Mouse (Mus musculus) gastrocnemius, postnatal 25 days (tissue): ENCODE measurements around the gene Zgrf1. TPM values are rescaled to one million over a fixed set of nuclear protein-coding genes. Genes with fewer than 3 reads are reported as not detected.

ENCODE experiments used
- DNase-seq: peaks from one replicate; pipeline ENCODE4 v3.0.0; 2022
- long read RNA-seq, 2 experiments: library from polyadenylated mRNA; stranded (forward); transcript quantifications; one replicate each; pipeline ENCODE4 v2.0.0; 2021
- total RNA-seq, 2 experiments: library from RNA; stranded (reverse); gene quantifications; 1 replicate in 1 of 2; 2 replicates in 1 of 2; pipeline ENCODE4 v1.2.3; 2021

Zgrf1 gene
- total RNA-seq, result under 1 TPM; 0.51 to 0.72 TPM
- long read RNA-seq, experiment 1, result 0 reads
- long read RNA-seq, experiment 2, partial matches to known transcripts, result 1 of 2 reads
- long read RNA-seq, experiment 2, other reads (novel, unspliced or antisense), result 1 of 2 reads

GRCm38 (mm10) chr3:127552973-127553719, at the start of gene Zgrf1, which contains the start of gene Larp7:
Gene Zgrf1 (plus strand): TSS chr3:127553489.
Gene Larp7 (minus strand): TSS chr3:127553349.
- DNase-seq, result peak; percentile 97

- no peak for DNase-seq
These were observed 45.2 kb upstream of the Zgrf1 start for GRCm38 (mm10) chr3:127507878-127508783.

GRCm38 (mm10) chr3:127511786-127512746, 41.2 kb upstream of the Zgrf1 start:
- peak; percentile 39 for DNase-seq

- no peak for DNase-seq
These were observed 40.4 kb upstream of the Zgrf1 start for GRCm38 (mm10) chr3:127512794-127513335.

GRCm38 (mm10) chr3:127513699-127514098, 39.6 kb upstream of the Zgrf1 start:
- DNase-seq, result no peak

- DNase-seq, result no peak
These were observed 38.0 kb upstream of the Zgrf1 start for GRCm38 (mm10) chr3:127515251-127515650.

DNA sequence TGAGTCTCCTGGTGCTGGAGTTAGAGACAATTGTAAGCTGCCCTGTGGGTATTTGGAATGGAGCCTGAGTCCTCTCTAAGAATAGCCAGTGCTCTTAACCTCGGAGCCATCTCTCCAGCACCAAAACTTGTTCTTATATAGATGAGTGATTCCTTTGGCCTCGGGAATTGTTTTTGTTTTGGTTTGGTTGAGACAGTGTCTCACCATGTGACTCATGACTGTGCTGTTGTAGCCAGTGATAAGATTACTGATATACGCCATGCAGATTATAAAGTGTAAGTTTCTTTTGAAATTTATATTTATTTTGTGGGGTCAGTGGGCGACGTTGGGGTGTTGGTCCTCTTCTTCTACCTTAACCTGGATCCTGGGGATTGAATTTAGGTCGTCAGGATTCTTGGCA, 33.0 kb upstream of the Zgrf1 start:
- DNase-seq, result no peak

DNA sequence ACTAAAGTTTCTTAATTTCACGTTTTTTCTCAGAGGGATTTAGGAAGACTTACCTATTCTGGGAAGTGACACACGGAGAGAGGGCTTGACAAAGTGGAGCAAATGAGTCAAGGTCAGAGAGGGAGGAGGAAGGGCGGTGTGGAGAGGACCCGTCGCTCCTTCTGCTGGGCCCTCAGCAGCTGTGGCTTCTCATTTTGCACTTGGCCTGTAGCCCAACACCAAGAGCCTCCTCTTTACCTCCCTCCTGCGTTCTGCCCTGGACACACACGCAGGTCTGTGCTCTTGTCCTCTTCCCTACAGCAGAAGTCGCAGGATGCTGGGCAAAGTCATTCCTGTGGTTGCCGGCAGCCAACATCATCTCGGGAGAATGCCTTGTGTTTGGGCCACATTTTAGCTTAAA, 32.1 kb upstream of the Zgrf1 start:
- DNase-seq, result peak; percentile 23

GRCm38 (mm10) chr3:127525188-127525819, 28.0 kb upstream of the Zgrf1 start:
- DNase-seq, result peak; percentile 10

- DNase-seq, result peak; percentile 23
These were observed 25.7 kb upstream of the Zgrf1 start for GRCm38 (mm10) chr3:127527465-127528034.

- no peak for DNase-seq
These were observed 24.1 kb upstream of the Zgrf1 start for GRCm38 (mm10) chr3:127529210-127529609.

- DNase-seq, result no peak
These were observed 23.5 kb upstream of the Zgrf1 start for GRCm38 (mm10) chr3:127529824-127530223.

DNA sequence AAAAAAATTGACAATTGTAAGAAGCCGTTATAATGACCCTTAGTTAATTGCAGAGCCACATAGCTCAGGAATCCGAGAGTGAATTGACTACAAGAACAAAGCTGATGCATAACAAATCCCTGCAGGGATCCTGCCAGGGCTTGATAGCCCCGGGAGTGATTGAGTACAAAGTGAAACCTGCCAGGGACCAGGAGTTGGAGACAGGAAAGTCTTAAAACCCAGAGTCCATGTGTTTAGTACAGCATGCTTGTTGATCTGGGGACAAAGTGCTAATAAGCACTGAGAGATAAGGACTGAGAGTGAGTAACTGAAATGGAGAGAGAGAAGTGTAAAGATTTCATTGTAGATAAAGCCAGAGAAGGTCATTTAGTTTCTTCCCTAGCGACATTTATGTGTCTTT, 23.0 kb upstream of the Zgrf1 start:
- no peak for DNase-seq

- no peak for DNase-seq
These were observed 14.1 kb upstream of the Zgrf1 start for GRCm38 (mm10) chr3:127539193-127539592.

- DNase-seq, result no peak
These were observed 9.3 kb upstream of the Zgrf1 start for GRCm38 (mm10) chr3:127543976-127544375.

GRCm38 (mm10) chr3:127544610-127545121, 8.6 kb upstream of the Zgrf1 start:
- no peak for DNase-seq

GRCm38 (mm10) chr3:127547882-127548281, 5.4 kb upstream of the Zgrf1 start:
- DNase-seq, result no peak

GRCm38 (mm10) chr3:127552434-127552972, 786 bp upstream of the Zgrf1 start:
- DNase-seq, result no peak

DNA sequence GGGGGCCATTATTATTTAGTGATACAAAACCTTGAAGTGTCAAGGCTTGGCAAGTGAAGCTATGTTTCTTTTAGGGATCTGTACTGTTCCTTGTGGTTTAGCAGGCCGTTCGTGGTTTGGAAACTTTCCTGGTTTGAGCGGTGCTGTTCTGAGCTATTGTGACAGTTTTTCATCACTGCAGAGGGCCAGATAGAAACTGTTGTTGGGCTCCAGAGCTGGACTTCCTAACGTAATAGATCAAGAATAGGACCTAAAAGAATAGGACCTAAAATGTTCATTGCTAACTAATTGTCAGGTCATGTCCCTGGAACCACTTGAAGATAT, 393 bp downstream of the Zgrf1 start:
- no peak for DNase-seq

GRCm38 (mm10) chr3:127554723-127555122, 1.4 kb downstream of the Zgrf1 start:
- no peak for DNase-seq
